Mouse (Mus musculus) cortical plate, adult 2 months (tissue): ENCODE data around the gene Pik3c2b. TPM values are rescaled to one million over a fixed set of nuclear protein-coding genes. Genes with fewer than 3 reads are reported as not detected.
"Not testable (repeated sequence)": the region's sequence is repeated elsewhere in the genome, so short reads cannot be mapped to it uniquely, and the experiment has no call there.

Experiments used
- H3K27ac ChIP-seq: fragments of 200-500 bp; 2 replicates; pipeline ENCODE4 v1.5.1; 2012; ENCODE audit warnings: low read length, control low read depth, inconsistent platforms; ENCODE audit not compliant: insufficient read depth
- H3K4me1 ChIP-seq: fragments of 200-500 bp; 2 replicates; pipeline ENCODE4 v1.6.1; 2011; ENCODE audit warnings: low read length; ENCODE audit not compliant: control insufficient read depth, insufficient read depth
- H3K4me3 ChIP-seq: fragments of 200-500 bp; 2 replicates; pipeline ENCODE4 v1.5.1; 2011; ENCODE audit warnings: mild to moderate bottlenecking, low read length, control low read depth; ENCODE audit not compliant: insufficient read depth
- CTCF ChIP-seq: fragments of 200-500 bp; IDR thresholded peaks from 2 replicates; pipeline ENCODE4 v1.5.1; 2011; ENCODE audit warnings: mild to moderate bottlenecking, control low read depth, low read length; ENCODE audit not compliant: insufficient read depth; ENCODE audit errors: extremely low read depth
- POLR2A ChIP-seq: fragments of 200-500 bp; IDR thresholded peaks from 2 replicates; pipeline ENCODE4 v1.6.1; 2011; ENCODE audit warnings: mild to moderate bottlenecking, low read length, control low read depth; ENCODE audit not compliant: insufficient read depth; ENCODE audit errors: extremely low read depth
- polyA plus RNA-seq: library from polyadenylated mRNA; depleted of rRNA; stranded (reverse); fragments of >200 nt; gene quantifications from 2 replicates; pipeline ENCODE4 v1.2.3, GENCODE M21; 2012

The Pik3c2b gene
- polyA plus RNA-seq, 1 experiment = 12.0 TPM

DNA sequence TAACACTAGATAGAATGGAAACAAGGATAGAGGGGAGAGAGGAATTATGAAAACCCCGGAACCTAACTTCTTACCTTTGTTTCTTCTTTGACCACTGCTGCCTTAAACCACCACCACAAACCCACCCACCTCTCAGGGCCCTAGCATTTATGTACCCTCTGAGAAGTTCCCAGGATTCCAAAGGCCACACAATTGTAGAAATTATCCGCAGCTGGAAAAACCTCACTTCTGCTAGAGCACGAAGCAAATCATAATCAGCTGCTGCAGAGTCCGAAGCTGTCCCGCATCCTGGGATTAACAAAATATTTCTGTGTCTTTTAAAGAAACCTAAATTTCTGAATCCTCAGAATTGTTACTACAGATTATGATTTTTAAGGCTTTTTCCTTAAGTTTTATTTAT, 15.0 kb upstream of the Pik3c2b start, which contains the start of gene Mdm4:
TSS of gene Mdm4 (minus strand) at position 101 of the 400 bp plus-strand sequence.
- Histone ChIP-seq H3K27ac (no peak within 1 kb of the TSS), H3K4me1 (no peaks in the 10 kb centered on the region), H3K4me3 (no peak within 1 kb of the TSS)
- TF ChIP-seq CTCF = no peak
- no peak for TF ChIP-seq POLR2A

DNA sequence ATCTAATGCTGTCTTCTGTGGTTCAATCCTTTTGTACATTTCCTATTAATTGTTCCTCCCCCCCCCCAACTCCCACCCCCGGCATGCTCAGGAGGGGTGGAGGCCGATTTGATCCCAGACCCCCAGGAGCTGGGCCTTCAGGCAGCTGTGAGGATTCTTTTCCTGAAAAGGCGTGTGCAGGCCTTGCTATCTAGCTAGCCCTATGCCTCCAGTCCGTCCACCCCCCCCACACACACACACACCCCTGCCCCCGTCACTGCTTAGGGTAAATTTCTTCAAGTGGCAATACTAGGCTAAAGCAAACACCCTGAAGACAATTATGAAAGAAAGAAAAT, 12.5 kb upstream of the Pik3c2b start:
- no peak overlapping the region for H3K27ac ChIP-seq
- TF ChIP-seq CTCF = no peak
- no peak for TF ChIP-seq POLR2A
- no peaks in the 10 kb centered on the region for H3K4me1 ChIP-seq
- H3K4me3 ChIP-seq = peak overlapping the region; percentile 61

DNA sequence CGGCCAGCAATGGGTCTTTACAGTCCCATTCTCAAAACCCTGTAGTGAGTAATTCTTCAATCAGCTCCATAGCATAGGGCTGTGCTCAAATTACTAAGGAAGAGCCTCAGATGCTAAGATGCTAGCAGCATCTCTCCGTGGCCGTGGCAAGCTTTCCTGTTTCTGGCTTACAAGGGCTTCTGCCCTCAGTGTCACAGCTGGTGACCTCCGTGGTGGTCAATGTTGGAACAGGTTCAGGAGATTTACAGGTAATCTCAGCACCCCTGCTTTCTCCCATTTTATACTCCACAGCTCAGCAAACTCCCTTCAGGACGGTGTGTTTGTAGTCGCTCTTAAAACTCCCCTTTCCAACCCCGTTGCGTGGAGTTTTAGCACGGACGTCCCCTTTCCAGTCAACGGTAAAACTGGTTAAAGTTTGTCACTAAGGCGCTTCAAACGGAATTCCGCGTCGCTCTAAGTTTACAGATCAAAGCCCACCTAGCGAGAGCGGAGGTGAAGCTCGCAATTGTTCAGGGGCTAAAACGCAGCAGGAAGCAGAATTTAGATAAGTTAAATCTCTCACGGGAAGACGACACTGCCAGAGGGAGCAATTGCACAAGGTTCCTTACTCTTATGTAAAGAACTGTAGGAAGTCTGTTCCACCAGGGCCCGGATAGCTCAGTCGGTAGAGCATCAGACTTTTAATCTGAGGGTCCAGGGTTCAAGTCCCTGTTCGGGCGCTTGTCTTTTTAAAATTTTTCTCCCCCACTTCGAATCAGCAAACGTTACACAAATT, 12.0 kb upstream of the Pik3c2b start:
- no peak for TF ChIP-seq CTCF
- no peak for TF ChIP-seq POLR2A
- Histone ChIP-seq H3K4me1 (no peaks in the 10 kb centered on the region), H3K27ac (no peak overlapping the region), H3K4me3 (peak overlapping the region; percentile 61)

DNA sequence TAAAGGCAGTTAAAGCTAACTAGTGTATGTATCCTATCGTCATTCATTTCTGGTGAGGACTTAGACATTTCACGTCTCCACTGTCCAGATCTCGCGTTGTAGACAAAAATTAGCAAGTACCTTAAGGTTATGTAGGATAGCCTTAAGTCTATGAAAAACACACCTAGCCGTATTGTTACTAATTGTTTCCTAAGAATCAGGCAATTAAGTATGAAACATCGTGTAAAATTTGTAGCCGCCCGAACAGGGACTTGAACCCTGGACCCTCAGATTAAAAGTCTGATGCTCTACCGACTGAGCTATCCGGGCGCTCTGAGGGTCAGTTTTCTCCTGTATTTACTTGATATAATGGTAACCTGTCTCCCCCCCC, 11.4 kb upstream of the Pik3c2b start:
- Histone ChIP-seq H3K4me3 (peak overlapping the region; percentile 61; the same call in 1 of the 2 replicates), H3K4me1 (no peaks in the 10 kb centered on the region), H3K27ac (no peak overlapping the region)
- TF ChIP-seq POLR2A (no peak), CTCF (no peak)

DNA sequence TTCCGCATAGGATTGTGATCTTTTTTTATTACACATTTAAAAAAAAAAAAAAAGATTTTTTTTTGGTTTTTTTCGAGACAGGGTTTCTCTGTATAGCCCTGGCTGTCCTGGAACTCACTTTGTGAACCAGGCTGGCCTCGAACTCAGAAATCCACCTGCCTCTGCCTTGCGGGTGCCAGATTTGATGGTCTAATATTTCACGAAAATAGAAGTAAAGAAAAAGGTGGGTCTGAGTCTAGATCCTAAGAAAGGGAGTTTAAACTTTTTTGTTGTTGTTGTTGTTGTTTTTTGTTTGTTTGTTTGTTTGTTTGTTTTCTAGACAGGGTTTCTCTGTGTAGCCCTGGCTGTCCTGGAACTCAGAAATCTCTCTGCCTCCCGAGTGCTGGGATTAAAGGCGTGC, 10.8 kb upstream of the Pik3c2b start:
- not testable (repeated sequence) for H3K4me3 ChIP-seq, H3K27ac ChIP-seq, H3K4me1 ChIP-seq

DNA sequence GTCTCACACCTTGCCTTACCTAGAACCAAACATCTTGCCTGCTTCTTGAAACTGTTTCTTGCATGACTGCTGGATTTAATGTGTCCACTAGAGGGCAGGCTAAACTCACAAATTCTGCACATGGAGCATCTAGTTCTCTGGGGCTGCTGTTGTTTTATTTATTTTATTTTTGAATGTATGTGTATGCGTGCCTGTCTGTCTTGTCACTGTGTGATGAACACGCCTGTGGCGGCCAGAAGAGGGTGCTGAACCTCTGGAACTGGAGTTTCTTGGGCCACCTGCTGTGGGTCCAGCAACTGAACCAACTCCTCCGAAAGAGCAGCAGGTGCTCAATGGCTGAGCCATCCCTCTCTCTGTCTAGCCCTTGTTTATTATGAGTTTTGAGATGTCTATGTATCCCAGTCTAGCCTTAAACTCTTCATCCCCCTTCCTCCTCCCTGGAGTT, 5.9 kb upstream of the Pik3c2b start:
- H3K27ac ChIP-seq = no peak overlapping the region
- TF ChIP-seq POLR2A = no peak
- TF ChIP-seq CTCF = peak; percentile 83
- H3K4me3 ChIP-seq = no peak overlapping the region
- H3K4me1 ChIP-seq = no peaks in the 10 kb centered on the region

DNA sequence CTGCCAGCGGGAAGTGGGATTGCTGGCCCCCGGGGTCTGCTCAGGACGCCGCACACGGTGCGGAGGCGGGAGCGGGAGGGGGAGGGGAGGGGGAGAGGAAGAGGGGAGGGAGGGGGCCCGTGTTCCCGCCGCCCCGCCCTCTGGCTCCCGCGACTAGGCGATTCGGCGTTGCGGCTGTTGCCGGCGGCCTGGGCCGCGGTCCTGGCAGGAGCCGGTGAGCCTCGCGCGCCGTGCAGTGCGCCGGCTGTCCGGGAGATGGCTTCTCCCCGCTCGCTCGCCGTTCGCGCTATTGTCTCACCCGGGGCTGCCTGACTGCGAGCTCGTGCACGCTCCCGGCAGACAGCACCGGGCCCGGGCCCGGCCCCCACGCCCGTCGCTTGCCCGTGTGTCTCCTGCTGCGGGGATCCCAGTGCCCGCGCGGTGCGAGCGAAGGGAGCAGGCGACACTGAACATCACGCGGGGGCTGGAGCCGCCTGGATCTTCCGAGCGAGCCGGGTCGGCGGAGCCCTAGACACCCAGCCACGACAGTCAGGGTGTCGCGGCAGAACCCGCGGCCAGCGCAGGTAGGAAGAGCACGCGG, 484 bp downstream of the Pik3c2b start:
- Histone ChIP-seq H3K27ac (peak overlapping the region; percentile 97), H3K4me3 (peak overlapping the region; percentile 67), H3K4me1 (peaks cover 4% of the 10 kb centered on the region)
- TF ChIP-seq POLR2A (no peak), CTCF (0 out of 2 replicates have a peak, but pooled peaks have one; percentile 11)

DNA sequence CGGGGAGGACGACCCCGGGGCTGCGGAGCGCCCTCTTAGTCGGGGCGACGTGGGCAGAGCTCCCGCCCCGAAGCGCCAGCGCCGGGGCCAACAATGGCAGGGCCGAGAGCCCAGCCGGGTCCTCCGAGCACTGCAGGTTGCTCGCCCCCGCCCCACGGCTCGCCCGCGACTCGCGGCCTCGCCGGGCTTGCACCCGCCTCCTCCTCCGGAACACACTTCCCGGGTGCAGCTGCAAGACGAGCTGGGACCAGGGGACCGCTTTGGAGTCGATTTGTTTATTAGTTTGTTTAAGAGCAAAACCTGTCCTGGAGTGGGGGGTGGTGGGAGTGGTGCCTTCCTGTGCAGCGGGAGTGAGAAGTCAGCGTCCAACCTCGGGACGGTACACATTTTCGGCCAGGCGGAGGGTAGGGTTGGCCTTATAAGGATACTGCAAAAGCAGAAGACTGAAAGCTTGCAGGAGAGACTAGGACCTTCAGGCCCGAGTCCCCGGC, 1.0 kb downstream of the Pik3c2b start:
- H3K27ac ChIP-seq = peak overlapping the region; percentile 97
- peak overlapping the region; percentile 67 for H3K4me3 ChIP-seq
- TF ChIP-seq POLR2A (no peak), CTCF (no peak)
- H3K4me1 ChIP-seq = peaks cover 4% of the 10 kb centered on the region

DNA sequence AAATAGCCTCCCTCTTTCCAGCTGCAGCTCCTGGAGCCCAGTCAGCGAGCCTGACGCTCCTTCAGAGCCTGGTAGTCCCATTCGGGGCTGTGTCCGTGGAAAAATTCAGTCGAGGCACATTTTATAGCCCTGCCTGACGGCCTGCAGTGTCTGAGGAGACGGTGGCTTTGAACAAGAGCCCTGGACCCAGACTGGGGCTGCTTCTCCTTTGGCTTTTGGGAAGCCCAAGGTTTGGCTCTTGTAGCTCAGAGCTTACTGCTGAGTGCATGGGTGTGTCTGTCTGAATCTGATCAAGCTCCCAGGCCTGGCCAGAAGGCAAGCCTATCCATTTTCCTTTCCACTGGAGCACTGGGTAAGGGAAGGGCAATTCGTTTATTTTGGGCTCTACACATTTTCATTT, 2.1 kb downstream of the Pik3c2b start:
- Histone ChIP-seq H3K4me3 (peak overlapping the region; percentile 67; the same call in 1 of the 2 replicates), H3K4me1 (peaks cover 4% of the 10 kb centered on the region), H3K27ac (peak overlapping the region; percentile 54; the same call in 1 of the 2 replicates)

DNA sequence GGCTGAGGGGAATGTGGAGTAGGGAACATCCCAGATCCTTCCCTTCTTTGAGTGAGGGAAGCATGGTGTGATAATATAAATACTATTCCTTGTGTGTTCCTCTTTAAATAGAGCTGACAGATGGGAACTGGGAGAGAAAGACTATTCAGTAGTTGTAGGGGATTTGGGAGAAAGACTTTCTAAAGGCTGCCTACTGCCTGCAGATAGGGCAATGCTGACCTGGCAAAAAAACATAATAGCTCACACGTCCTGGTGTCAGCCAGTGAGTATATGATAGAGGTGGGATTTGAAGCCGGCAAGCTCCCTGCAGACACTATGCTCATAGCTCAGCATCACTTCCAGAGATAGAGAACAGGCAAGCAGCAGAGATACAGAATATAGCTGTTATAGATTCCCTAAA, 3.2 kb downstream of the Pik3c2b start:
- Histone ChIP-seq H3K4me1 (peaks cover 4% of the 10 kb centered on the region), H3K4me3 (no peak overlapping the region), H3K27ac (no peak overlapping the region; the same call in 1 of the 2 replicates)
- TF ChIP-seq CTCF = no peak
- TF ChIP-seq POLR2A = no peak

More for the DNA sequence above, 2.1 kb downstream of the Pik3c2b start:
- TF ChIP-seq CTCF (no peak), POLR2A (no peak)
